Mouse (Mus musculus): ENCODE measurements at regions not wholly inside any gene's neighbourhood (a gene's known extent, or its start where the extent isn't known, plus 50 kb on each side); places are given as distances from the start of the nearest gene placed in this dataset.
"Not testable (repeated sequence)": the region's sequence is repeated elsewhere in the genome, so short reads cannot be mapped to it uniquely, and the experiment has no call there.

- Histone ChIP-seq H3K36me3 (ENCODE audit: control insufficient read depth, insufficient read depth, low read length) (no peaks in the 10 kb centered on the region), H3K4me2 (replicated peaks; ENCODE audit: low read depth, low read length) (no peak overlapping the region), H3K27me3 (ENCODE audit: control insufficient read depth, insufficient read depth, low read length) (no peaks in the 10 kb centered on the region), H3K4me1 (replicated peaks; ENCODE audit: control insufficient read depth, insufficient read depth, low read length) (peaks cover 5% of the 10 kb centered on the region; the same call in 1 of the 2 replicates), H3K4me3 (ENCODE audit: low read depth, low read length) (no peak overlapping the region), H3K9me3 (ENCODE audit: control insufficient read depth, low read length) (no peaks in the 10 kb centered on the region), H3K27ac (ENCODE audit: low read depth, low read length) (no peak overlapping the region), H3K9ac (ENCODE audit: low read depth, low read length) (no peak overlapping the region)
- 88% methylated on average over 11 of the region's 11 CpGs for WGBS
- ATAC-seq (ENCODE audit: low FRiP score) (no peak), DNase-seq (ENCODE audit: low spot score) (no peak)
Measured at GRCm38 (mm10) chr2:17855566-17856264, 124.5 kb upstream of the Nebl start.

- ATAC-seq (ENCODE audit: low FRiP score) (no peak), DNase-seq (ENCODE audit: low spot score) (no peak)
- 42% methylated on average over 3 of the region's 3 CpGs for WGBS
- H3K4me2 ChIP-seq (replicated peaks; ENCODE audit: low read depth, low read length): no peak overlapping the region
- no peaks in the 10 kb centered on the region for H3K27me3 ChIP-seq (ENCODE audit: control insufficient read depth, insufficient read depth, low read length)
- H3K9me3 ChIP-seq (ENCODE audit: control insufficient read depth, low read length): no peaks in the 10 kb centered on the region
- no peaks in the 10 kb centered on the region for H3K36me3 ChIP-seq (ENCODE audit: control insufficient read depth, insufficient read depth, low read length)
- H3K4me1 ChIP-seq (replicated peaks; ENCODE audit: control insufficient read depth, insufficient read depth, low read length): peaks cover 5% of the 10 kb centered on the region; the same call in 1 of the 2 replicates
- no peak overlapping the region for H3K9ac ChIP-seq (ENCODE audit: low read depth, low read length)
- no peak overlapping the region for H3K4me3 ChIP-seq (ENCODE audit: low read depth, low read length)
- no peak overlapping the region for H3K27ac ChIP-seq (ENCODE audit: low read depth, low read length)
Measured at GRCm38 (mm10) chr2:17854088-17854487, 122.8 kb upstream of the Nebl start.

- peak; percentile 22 for DNase-seq (ENCODE audit: low spot score)
- 29% methylated on average over 11 of the region's 11 CpGs for WGBS
- Histone ChIP-seq H3K27ac (ENCODE audit: low read depth, low read length) (no peak overlapping the region), H3K36me3 (ENCODE audit: control insufficient read depth, insufficient read depth, low read length) (no peaks in the 10 kb centered on the region), H3K27me3 (ENCODE audit: control insufficient read depth, insufficient read depth, low read length) (no peaks in the 10 kb centered on the region), H3K4me1 (replicated peaks; ENCODE audit: control insufficient read depth, insufficient read depth, low read length) (peaks cover 5% of the 10 kb centered on the region; the same call in 1 of the 2 replicates), H3K9me3 (ENCODE audit: control insufficient read depth, low read length) (no peaks in the 10 kb centered on the region), H3K4me2 (replicated peaks; ENCODE audit: low read depth, low read length) (no peak overlapping the region), H3K4me3 (ENCODE audit: low read depth, low read length) (no peak overlapping the region), H3K9ac (ENCODE audit: low read depth, low read length) (no peak overlapping the region)
- ATAC-seq (ENCODE audit: low FRiP score): no peak
Measured at GRCm38 (mm10) chr2:17853500-17854011, 122.3 kb upstream of the Nebl start.

GRCm38 (mm10) chr2:17852740-17853499 lies 121.7 kb upstream of the Nebl start:
- ATAC-seq (ENCODE audit: low FRiP score) (peak; percentile 58), DNase-seq (ENCODE audit: low spot score) (peak; percentile 46)
- Histone ChIP-seq H3K4me3 (ENCODE audit: low read depth, low read length) (peak overlapping the region; percentile 16; the same call in 1 of the 2 replicates), H3K36me3 (ENCODE audit: control insufficient read depth, insufficient read depth, low read length) (no peaks in the 10 kb centered on the region), H3K9me3 (ENCODE audit: control insufficient read depth, low read length) (no peaks in the 10 kb centered on the region), H3K4me2 (replicated peaks; ENCODE audit: low read depth, low read length) (peak overlapping the region; percentile 29), H3K27ac (ENCODE audit: low read depth, low read length) (no peak overlapping the region), H3K9ac (ENCODE audit: low read depth, low read length) (peak overlapping the region; percentile 44), H3K27me3 (ENCODE audit: control insufficient read depth, insufficient read depth, low read length) (no peaks in the 10 kb centered on the region), H3K4me1 (replicated peaks; ENCODE audit: control insufficient read depth, insufficient read depth, low read length) (peaks cover 5% of the 10 kb centered on the region; the same call in 1 of the 2 replicates)
- 3% methylated on average over 16 of the region's 16 CpGs for WGBS

- 91% methylated on average over 4 of the region's 4 CpGs for WGBS
- Histone ChIP-seq H3K4me2 (replicated peaks; ENCODE audit: low read depth, low read length) (no peak overlapping the region), H3K9me3 (ENCODE audit: control insufficient read depth, low read length) (no peaks in the 10 kb centered on the region), H3K4me3 (ENCODE audit: low read depth, low read length) (no peak overlapping the region), H3K27me3 (ENCODE audit: control insufficient read depth, insufficient read depth, low read length) (no peaks in the 10 kb centered on the region), H3K36me3 (ENCODE audit: control insufficient read depth, insufficient read depth, low read length) (no peaks in the 10 kb centered on the region), H3K4me1 (replicated peaks; ENCODE audit: control insufficient read depth, insufficient read depth, low read length) (peaks cover 5% of the 10 kb centered on the region; the same call in 1 of the 2 replicates), H3K27ac (ENCODE audit: low read depth, low read length) (no peak overlapping the region), H3K9ac (ENCODE audit: low read depth, low read length) (no peak overlapping the region)
- ATAC-seq (ENCODE audit: low FRiP score) (no peak), DNase-seq (ENCODE audit: low spot score) (no peak)
Measured at GRCm38 (mm10) chr2:17850741-17851140, 119.5 kb upstream of the Nebl start.

- H3K36me3 ChIP-seq (ENCODE audit: control insufficient read depth, insufficient read depth, low read length): no peaks in the 10 kb centered on the region
- DNase-seq (ENCODE audit: low spot score) (no peak), ATAC-seq (ENCODE audit: low FRiP score) (no peak)
- peaks cover 5% of the 10 kb centered on the region; the same call in 1 of the 2 replicates for H3K4me1 ChIP-seq (replicated peaks; ENCODE audit: control insufficient read depth, insufficient read depth, low read length)
- H3K9ac ChIP-seq (ENCODE audit: low read depth, low read length): no peak overlapping the region
- 28% methylated on average over 4 of the region's 4 CpGs for WGBS
- H3K4me3 ChIP-seq (ENCODE audit: low read depth, low read length): no peak overlapping the region
- H3K27ac ChIP-seq (ENCODE audit: low read depth, low read length): no peak overlapping the region
- no peaks in the 10 kb centered on the region for H3K9me3 ChIP-seq (ENCODE audit: control insufficient read depth, low read length)
- H3K4me2 ChIP-seq (replicated peaks; ENCODE audit: low read depth, low read length): no peak overlapping the region
- no peaks in the 10 kb centered on the region for H3K27me3 ChIP-seq (ENCODE audit: control insufficient read depth, insufficient read depth, low read length)
Measured at GRCm38 (mm10) chr2:17849267-17849666, 118.0 kb upstream of the Nebl start.

- not testable (repeated sequence) for H3K36me3 ChIP-seq (ENCODE audit: control insufficient read depth, insufficient read depth, low read length); ATAC-seq (ENCODE audit: low FRiP score); H3K4me2 ChIP-seq (replicated peaks; ENCODE audit: low read depth, low read length); H3K9ac ChIP-seq (ENCODE audit: low read depth, low read length); H3K4me1 ChIP-seq (replicated peaks; ENCODE audit: control insufficient read depth, insufficient read depth, low read length); H3K4me3 ChIP-seq (ENCODE audit: low read depth, low read length); H3K27ac ChIP-seq (ENCODE audit: low read depth, low read length); H3K9me3 ChIP-seq (ENCODE audit: control insufficient read depth, low read length); H3K27me3 ChIP-seq (ENCODE audit: control insufficient read depth, insufficient read depth, low read length); DNase-seq (ENCODE audit: low spot score)
- 88% methylated on average over 4 of the region's 7 CpGs for WGBS
Measured at GRCm38 (mm10) chr2:17845447-17846092, 114.3 kb upstream of the Nebl start.

GRCm38 (mm10) chr2:17844662-17845446 lies 113.6 kb upstream of the Nebl start:
- Histone ChIP-seq H3K27ac (ENCODE audit: low read depth, low read length) (no peak overlapping the region), H3K36me3 (ENCODE audit: control insufficient read depth, insufficient read depth, low read length) (no peaks in the 10 kb centered on the region), H3K4me1 (replicated peaks; ENCODE audit: control insufficient read depth, insufficient read depth, low read length) (no peaks in the 10 kb centered on the region; the same call in 1 of the 2 replicates), H3K9me3 (ENCODE audit: control insufficient read depth, low read length) (no peaks in the 10 kb centered on the region), H3K4me3 (ENCODE audit: low read depth, low read length) (no peak overlapping the region), H3K4me2 (replicated peaks; ENCODE audit: low read depth, low read length) (no peak overlapping the region), H3K27me3 (ENCODE audit: control insufficient read depth, insufficient read depth, low read length) (no peaks in the 10 kb centered on the region), H3K9ac (ENCODE audit: low read depth, low read length) (no peak overlapping the region)
- ATAC-seq (ENCODE audit: low FRiP score): no peak
- WGBS: 77% methylated on average over 8 of the region's 8 CpGs
- no peak for DNase-seq (ENCODE audit: low spot score)

All from hindbrain, embryonic 11.5 days (tissue).